Mouse (Mus musculus) midbrain, embryonic 15.5 days (tissue): ENCODE data around the gene Slc44a4. TPM values are rescaled to one million over a fixed set of nuclear protein-coding genes. Genes with fewer than 3 reads are reported as not detected.

Source experiments
- ATAC-seq: fragments of 200-750 bp; cut with Nextera tagmentation; replicated peaks from 2 replicates; pipeline ENCODE4 v1.8.0; 2017; ENCODE audit warnings: moderate TSS enrichment
- H3K27ac ChIP-seq: fragments of 300-500 bp; sonication (generic); 2 replicates; pipeline ENCODE4 v1.5.1; 2015; ENCODE audit warnings: mild to moderate bottlenecking, inconsistent platforms
- H3K27me3 ChIP-seq: fragments of 300-500 bp; sonication (generic); replicated peaks from 2 replicates; pipeline ENCODE4 v1.6.1; 2015; ENCODE audit warnings: inconsistent platforms
- H3K36me3 ChIP-seq: fragments of 300-500 bp; sonication (generic); replicated peaks from 2 replicates; pipeline ENCODE4 v1.6.1; 2015; ENCODE audit warnings: inconsistent platforms
- H3K4me1 ChIP-seq: fragments of 300-500 bp; sonication (generic); 2 replicates; pipeline ENCODE4 v1.6.1; 2015; ENCODE audit warnings: inconsistent platforms
- H3K4me2 ChIP-seq: fragments of 300-500 bp; sonication (generic); 2 replicates; pipeline ENCODE4 v1.6.1; 2015; ENCODE audit warnings: inconsistent platforms, mild to moderate bottlenecking, moderate library complexity
- H3K4me3 ChIP-seq: fragments of 300-500 bp; sonication (generic); 2 replicates; pipeline ENCODE4 v1.5.1; 2015; ENCODE audit warnings: mild to moderate bottlenecking, inconsistent platforms
- H3K9ac ChIP-seq: fragments of 300-500 bp; sonication (generic); 2 replicates; pipeline ENCODE4 v1.6.1; 2015; ENCODE audit warnings: mild to moderate bottlenecking, inconsistent platforms
- H3K9me3 ChIP-seq: fragments of 300-500 bp; sonication (generic); 2 replicates; pipeline ENCODE4 v1.6.1; 2016; ENCODE audit warnings: inconsistent platforms
- WGBS: fragments of 180-500 bp; shearing (Covaris S2); methylation state at CpG from one replicate; pipeline ENCODE4 v1.1.7; 2015; ENCODE audit warnings: mixed read lengths; 5-methylcytosine and 5-hydroxymethylcytosine counted together
- polyA plus RNA-seq: library from polyadenylated mRNA; unstranded; fragments of >200 nt; fragmentation: Nextera tagmentation; extraction: Ambion mirVana; gene quantifications from 2 replicates; pipeline ENCODE4 v1.2.1, GENCODE M21; 2015

The Slc44a4 gene
- polyA plus RNA-seq, 1 experiment from 2014 or later = not detected

GRCm38 (mm10) chr17:34975581-34976492, 61.6 kb downstream of the Slc44a4 start:
- Histone ChIP-seq H3K27me3 (no peaks in the 10 kb centered on the region), H3K9me3 (no peaks in the 10 kb centered on the region), H3K27ac (no peak overlapping the region), H3K4me1 (peaks cover 14% of the 10 kb centered on the region), H3K9ac (no peak overlapping the region), H3K4me3 (no peak overlapping the region), H3K4me2 (no peak overlapping the region), H3K36me3 (no peaks in the 10 kb centered on the region)
- ATAC-seq = no peak
- WGBS = 84% methylated on average over 3 of the region's 3 CpGs

- H3K27ac ChIP-seq = no peak overlapping the region
- no peaks in the 10 kb centered on the region for H3K36me3 ChIP-seq
- H3K4me1 ChIP-seq = peaks cover 19% of the 10 kb centered on the region
- no peak overlapping the region for H3K4me2 ChIP-seq
- no peak overlapping the region for H3K4me3 ChIP-seq
- no peaks in the 10 kb centered on the region for H3K9me3 ChIP-seq
- H3K27me3 ChIP-seq = no peaks in the 10 kb centered on the region
- no peak for ATAC-seq
- no peak overlapping the region for H3K9ac ChIP-seq
- WGBS = 94% methylated on average over 20 of the region's 20 CpGs
Observed at GRCm38 (mm10) chr17:34977000-34977399, 62.7 kb downstream of the Slc44a4 start.

DNA sequence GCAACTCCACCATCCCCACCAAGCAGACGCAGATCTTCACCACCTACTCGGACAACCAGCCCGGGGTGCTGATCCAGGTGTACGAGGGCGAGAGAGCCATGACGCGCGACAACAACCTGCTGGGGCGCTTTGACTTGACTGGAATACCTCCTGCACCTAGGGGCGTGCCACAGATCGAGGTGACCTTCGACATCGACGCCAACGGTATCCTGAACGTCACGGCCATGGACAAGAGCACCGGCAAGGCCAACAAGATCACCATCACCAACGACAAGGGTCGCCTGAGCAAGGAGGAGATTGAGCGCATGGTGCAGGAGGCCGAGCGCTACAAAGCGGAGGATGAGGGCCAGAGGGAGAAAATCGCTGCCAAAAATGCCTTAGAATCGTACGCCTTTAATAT, 64.0 kb downstream of the Slc44a4 start:
- H3K4me3 ChIP-seq = no peak overlapping the region
- WGBS = 90% methylated on average over 27 of the region's 27 CpGs
- H3K9ac ChIP-seq = no peak overlapping the region
- no peak overlapping the region for H3K4me2 ChIP-seq
- H3K36me3 ChIP-seq = no peaks in the 10 kb centered on the region
- no peak for ATAC-seq
- H3K9me3 ChIP-seq = no peaks in the 10 kb centered on the region
- H3K4me1 ChIP-seq = peaks cover 23% of the 10 kb centered on the region
- no peaks in the 10 kb centered on the region for H3K27me3 ChIP-seq
- no peak overlapping the region for H3K27ac ChIP-seq

GRCm38 (mm10) chr17:34979631-34980030, 65.4 kb downstream of the Slc44a4 start:
- no peak for ATAC-seq
- Histone ChIP-seq H3K4me1 (peaks cover 23% of the 10 kb centered on the region), H3K4me3 (no peak overlapping the region), H3K27ac (no peak overlapping the region), H3K36me3 (no peaks in the 10 kb centered on the region), H3K4me2 (no peak overlapping the region), H3K9ac (no peak overlapping the region), H3K9me3 (no peaks in the 10 kb centered on the region), H3K27me3 (no peaks in the 10 kb centered on the region)
- WGBS = 94% methylated on average over 4 of the region's 4 CpGs

Other genes with a start within 250 kb of the Slc44a4 start
- gene Tnxb, start 243.9 kb upstream of the Slc44a4 start, polyA plus RNA-seq = 0.18 and 0.24 TPM in 2 replicates
- 0.22 TPM in 2 replicates for gene C4b, start 170.6 kb upstream of the Slc44a4 start, polyA plus RNA-seq
- gene Cyp21a1, start 109.9 kb upstream of the Slc44a4 start, polyA plus RNA-seq = not detected in 2 replicates
- gene Stk19, start 77.5 kb upstream of the Slc44a4 start, polyA plus RNA-seq = 41.2 and 50.4 TPM in 2 replicates
- 75.0 and 79.1 TPM in 2 replicates for gene Dxo, start 77.4 kb upstream of the Slc44a4 start, polyA plus RNA-seq
- 67.4 and 73.8 TPM in 2 replicates for gene Skiv2l, start 64.3 kb upstream of the Slc44a4 start, polyA plus RNA-seq
- 76.3 and 82.3 TPM in 2 replicates for gene Nelfe, start 64.1 kb upstream of the Slc44a4 start, polyA plus RNA-seq
- 2.6 and 3.3 TPM in 2 replicates for gene Cfb, start 51.9 kb upstream of the Slc44a4 start, polyA plus RNA-seq
- gene Zbtb12, start 35.0 kb upstream of the Slc44a4 start, polyA plus RNA-seq = 17.4 and 17.5 TPM in 2 replicates
- gene Gm20547, start 32.4 kb upstream of the Slc44a4 start, polyA plus RNA-seq = 0.18 TPM in 1 of 2 replicates, not detected in the other
- gene C2, start 16.2 kb upstream of the Slc44a4 start, polyA plus RNA-seq = 2.1 and 3.1 TPM in 2 replicates
- 113 and 119 TPM in 2 replicates for gene Ehmt2, start 16.0 kb upstream of the Slc44a4 start, polyA plus RNA-seq
- gene Neu1, start 16.8 kb downstream of the Slc44a4 start, polyA plus RNA-seq = 36.1 and 41.1 TPM in 2 replicates
- gene Hspa1b, start 44.8 kb downstream of the Slc44a4 start, polyA plus RNA-seq = 0.24 and 0.31 TPM in 2 replicates
- gene Gm20481, start 55.4 kb downstream of the Slc44a4 start, polyA plus RNA-seq = not detected in 2 replicates
- 12.7 and 13.3 TPM in 2 replicates for gene Hspa1a, start 57.7 kb downstream of the Slc44a4 start, polyA plus RNA-seq
- 1.2 and 1.5 TPM in 2 replicates for gene Hspa1l, start 58.2 kb downstream of the Slc44a4 start, polyA plus RNA-seq
- gene Lsm2, start 67.4 kb downstream of the Slc44a4 start, polyA plus RNA-seq = 103 and 111 TPM in 2 replicates
- 63.1 and 70.2 TPM in 2 replicates for gene Vars, start 86.5 kb downstream of the Slc44a4 start, polyA plus RNA-seq
- 0.06 and 0.15 TPM in 2 replicates for gene Vwa7, start 102.1 kb downstream of the Slc44a4 start, polyA plus RNA-seq
- gene Sapcd1, start 113.5 kb downstream of the Slc44a4 start, polyA plus RNA-seq = 2.5 and 2.7 TPM in 2 replicates
- gene Msh5, start 132.3 kb downstream of the Slc44a4 start, polyA plus RNA-seq = 1.6 and 3.3 TPM in 2 replicates
- gene Clic1, start 135.5 kb downstream of the Slc44a4 start, polyA plus RNA-seq = 62.4 and 72.1 TPM in 2 replicates
- 337 and 380 TPM in 2 replicates for gene Ddah2, start 144.6 kb downstream of the Slc44a4 start, polyA plus RNA-seq
- 0.31 TPM in 1 of 2 replicates, not detected in the other for gene Ly6g6c, start 150.9 kb downstream of the Slc44a4 start, polyA plus RNA-seq
- 0.21 and 0.43 TPM in 2 replicates for gene Mpig6b, start 151.7 kb downstream of the Slc44a4 start, polyA plus RNA-seq
- 0.21 and 0.32 TPM in 2 replicates for gene Ly6g6e, start 162.4 kb downstream of the Slc44a4 start, polyA plus RNA-seq
- gene Ly6g6d, start 163.6 kb downstream of the Slc44a4 start, polyA plus RNA-seq = 1.9 and 2.5 TPM in 2 replicates
- not detected in 2 replicates for gene Ly6g6f, start 171.1 kb downstream of the Slc44a4 start, polyA plus RNA-seq
- 105 and 113 TPM in 2 replicates for gene Abhd16a, start 174.8 kb downstream of the Slc44a4 start, polyA plus RNA-seq
- not detected in 2 replicates for gene Ly6g5c, start 193.8 kb downstream of the Slc44a4 start, polyA plus RNA-seq
- 1.1 and 2.2 TPM in 2 replicates for gene Ly6g5b, start 201.0 kb downstream of the Slc44a4 start, polyA plus RNA-seq
- gene Gpank1, start 207.0 kb downstream of the Slc44a4 start, polyA plus RNA-seq = 25.9 and 28.9 TPM in 2 replicates
- 316 and 319 TPM in 2 replicates for gene Csnk2b, start 207.6 kb downstream of the Slc44a4 start, polyA plus RNA-seq
- 8.3 and 9.6 TPM in 2 replicates for gene D17H6S53E, start 211.9 kb downstream of the Slc44a4 start, polyA plus RNA-seq
- gene Apom, start 217.6 kb downstream of the Slc44a4 start, polyA plus RNA-seq = 0.56 and 1.4 TPM in 2 replicates
- gene Bag6, start 220.7 kb downstream of the Slc44a4 start, polyA plus RNA-seq = 82.9 and 83.4 TPM in 2 replicates